Mouse (Mus musculus) liver (tissue): ENCODE measurements around the gene Svep1.

Source experiments
- DNase-seq: peaks from one replicate; pipeline ENCODE4 v3.0.0-alpha.2; 2020; ENCODE audit warnings: mixed read lengths

The Svep1 gene

DNA sequence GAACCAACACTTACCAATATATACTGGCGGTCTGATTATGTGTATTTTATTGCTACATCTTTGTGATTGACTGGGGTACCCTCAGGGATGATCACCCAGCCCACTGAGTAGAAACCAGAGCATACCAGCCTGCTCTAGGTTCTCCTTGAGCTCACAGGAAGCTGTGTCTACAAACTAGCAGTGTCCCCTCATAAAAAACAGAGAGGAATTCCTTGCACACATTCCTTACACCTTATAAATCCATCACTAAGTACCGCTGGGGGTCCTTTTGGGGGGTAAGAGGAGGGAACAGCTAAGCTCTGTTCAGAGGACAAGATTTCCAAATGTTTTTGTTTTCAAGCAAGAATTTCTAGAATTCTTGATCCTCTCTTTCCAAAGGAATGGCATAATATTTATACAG is 36.7 kb downstream of the Svep1 start:
- no peak for DNase-seq

DNA sequence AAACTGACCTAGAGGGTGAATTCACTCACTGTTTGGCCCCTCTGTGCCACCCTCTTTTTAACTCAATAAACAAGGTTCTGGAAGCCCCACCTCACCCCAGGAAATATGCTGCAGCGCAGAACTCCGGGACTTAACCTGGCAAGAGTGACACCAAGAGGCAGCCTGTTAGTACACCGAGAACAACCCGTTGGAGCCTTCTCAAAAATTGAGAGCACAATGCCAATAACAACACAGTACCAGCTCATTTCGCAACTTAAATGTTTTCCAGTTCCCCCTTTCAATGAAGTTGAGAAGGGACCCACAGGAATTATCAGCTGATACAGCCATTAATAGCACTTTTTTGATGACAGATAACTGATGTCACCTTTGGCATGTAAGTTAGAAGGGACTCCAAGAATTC is 38.3 kb downstream of the Svep1 start:
- DNase-seq, result no peak

DNA sequence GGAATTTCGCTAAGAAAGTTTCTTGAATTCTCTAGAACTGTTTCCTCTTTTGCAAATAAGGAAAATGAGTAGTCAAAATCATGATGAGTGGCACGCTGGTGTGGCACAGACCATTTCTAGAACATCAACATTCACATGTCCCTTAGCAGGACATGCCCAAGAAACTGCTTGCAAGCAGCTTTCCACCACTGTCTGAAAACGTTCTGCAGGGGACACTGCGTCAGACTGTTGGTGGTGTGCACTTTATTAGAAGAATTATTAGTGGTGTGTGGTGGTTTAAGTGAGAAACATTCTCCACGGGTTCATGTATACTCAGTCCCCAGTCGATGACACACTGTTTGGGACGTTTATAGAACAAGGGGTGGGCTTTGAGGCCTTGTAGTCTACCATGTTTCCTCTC is 40.9 kb downstream of the Svep1 start:
- no peak for DNase-seq

DNA sequence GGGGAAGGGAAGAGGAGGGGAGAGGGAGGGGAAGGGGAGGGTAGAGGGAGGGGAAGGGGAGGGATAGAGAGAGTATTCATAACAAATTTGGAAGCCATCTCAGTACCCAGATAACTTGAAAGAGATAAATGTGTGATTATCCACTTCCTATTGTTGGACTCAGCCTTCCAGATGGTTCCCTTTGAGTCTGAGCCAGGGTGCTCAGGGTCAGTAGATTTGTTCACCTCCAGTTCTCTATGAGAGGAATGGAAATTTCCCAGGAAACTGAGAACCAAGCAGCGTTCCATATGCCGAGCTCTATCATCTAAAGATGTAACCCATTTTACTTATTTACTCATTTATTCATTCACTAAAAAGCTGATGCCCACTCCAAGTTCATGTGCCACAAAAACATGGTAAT is 44.8 kb downstream of the Svep1 start:
- no peak for DNase-seq

DNA sequence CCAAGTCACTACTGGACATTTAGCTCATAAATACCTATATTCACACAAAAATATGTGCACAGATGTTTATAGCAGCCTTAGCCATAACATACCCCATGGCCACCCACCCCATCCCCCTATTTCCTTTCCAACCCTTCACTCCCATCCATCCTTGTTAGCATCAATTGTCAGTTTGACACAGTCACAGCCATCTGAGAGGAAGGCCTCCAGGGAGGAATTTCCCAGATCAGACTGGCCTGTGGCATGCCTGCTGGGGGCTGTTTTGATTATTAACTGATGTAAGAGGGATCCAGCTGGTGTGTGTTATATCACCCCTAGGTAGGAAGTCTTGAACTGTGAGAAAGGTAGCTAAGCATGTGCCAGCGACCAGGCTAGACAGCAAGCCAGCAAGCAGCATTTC is 47.1 kb downstream of the Svep1 start:
- DNase-seq, result no peak

DNA sequence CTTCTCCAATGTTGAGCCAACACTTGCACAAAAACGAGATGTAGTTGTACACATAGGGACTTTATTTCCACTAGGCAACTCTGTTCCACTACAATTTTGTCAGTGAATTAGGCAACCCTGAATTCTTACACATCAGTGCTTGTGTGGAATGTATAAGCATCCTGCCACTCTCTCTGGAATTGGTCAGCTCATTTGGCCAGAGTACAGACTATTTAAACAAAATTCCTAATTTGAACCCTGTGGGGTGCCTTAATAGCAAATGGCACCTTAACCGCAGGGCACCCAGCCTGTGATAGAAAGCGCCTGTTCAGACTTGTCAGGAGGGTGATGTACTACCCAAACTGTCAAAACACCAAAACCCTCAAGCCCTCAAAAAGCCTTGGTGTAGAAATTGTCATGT is 56.4 kb downstream of the Svep1 start:
- DNase-seq, result no peak

DNA sequence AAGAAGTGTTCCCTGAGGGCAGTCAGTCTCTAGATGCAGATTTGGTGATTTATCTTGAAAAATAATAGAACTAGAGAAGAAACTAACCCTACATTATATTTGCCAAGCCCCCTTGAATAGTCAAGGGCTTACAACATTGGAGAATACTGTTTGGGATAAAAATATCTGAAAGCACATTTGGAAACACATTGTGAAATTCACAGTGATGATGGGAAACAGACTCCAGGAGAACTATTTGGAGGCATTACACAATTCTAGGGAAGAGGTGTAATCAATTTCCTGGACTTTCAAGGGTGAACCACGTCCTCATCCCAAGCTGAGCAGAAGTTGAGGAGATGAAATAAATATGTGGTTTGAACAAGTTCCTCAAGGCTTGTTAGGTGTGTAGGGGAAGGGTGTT is 57.5 kb downstream of the Svep1 start:
- DNase-seq, result no peak

DNA sequence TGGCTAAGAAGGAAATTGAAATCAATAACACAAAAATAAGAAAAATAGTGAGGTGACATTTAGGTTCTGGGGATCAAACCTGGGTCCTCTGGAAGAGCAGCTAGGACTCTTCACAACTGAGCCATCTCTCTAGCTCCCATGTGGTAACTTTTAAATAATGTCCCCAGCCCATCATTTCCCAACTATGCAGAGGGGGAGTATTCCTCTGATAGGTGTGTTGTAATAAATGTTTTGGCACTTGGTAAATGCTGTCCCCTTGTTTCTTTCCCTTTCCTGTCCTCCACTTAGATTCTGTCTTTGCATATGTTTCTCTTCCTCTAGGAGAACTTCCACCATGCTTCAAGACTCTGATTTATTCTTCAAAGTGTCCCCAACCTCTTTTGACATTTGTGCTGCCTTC is 58.1 kb downstream of the Svep1 start:
- no peak for DNase-seq

DNA sequence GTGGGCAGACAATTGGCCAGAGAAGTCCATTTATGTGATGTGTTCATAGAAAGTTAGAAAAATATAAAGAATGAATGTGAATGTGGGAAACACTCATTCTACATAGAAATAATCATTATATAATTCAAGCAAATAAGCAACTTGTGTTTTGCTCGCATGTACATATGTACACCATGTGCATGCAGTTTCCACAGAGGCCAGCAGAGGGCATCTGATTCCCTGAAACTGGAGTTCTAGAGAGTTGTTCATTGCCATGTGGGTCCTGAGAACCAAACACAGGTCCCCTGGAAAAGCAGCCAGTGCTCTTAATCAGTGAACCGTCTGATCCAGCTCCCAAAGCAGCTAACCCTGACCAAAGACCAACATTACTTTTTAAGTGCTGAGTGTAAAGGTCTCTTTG is 60.0 kb downstream of the Svep1 start:
- DNase-seq, result peak; percentile 4

DNA sequence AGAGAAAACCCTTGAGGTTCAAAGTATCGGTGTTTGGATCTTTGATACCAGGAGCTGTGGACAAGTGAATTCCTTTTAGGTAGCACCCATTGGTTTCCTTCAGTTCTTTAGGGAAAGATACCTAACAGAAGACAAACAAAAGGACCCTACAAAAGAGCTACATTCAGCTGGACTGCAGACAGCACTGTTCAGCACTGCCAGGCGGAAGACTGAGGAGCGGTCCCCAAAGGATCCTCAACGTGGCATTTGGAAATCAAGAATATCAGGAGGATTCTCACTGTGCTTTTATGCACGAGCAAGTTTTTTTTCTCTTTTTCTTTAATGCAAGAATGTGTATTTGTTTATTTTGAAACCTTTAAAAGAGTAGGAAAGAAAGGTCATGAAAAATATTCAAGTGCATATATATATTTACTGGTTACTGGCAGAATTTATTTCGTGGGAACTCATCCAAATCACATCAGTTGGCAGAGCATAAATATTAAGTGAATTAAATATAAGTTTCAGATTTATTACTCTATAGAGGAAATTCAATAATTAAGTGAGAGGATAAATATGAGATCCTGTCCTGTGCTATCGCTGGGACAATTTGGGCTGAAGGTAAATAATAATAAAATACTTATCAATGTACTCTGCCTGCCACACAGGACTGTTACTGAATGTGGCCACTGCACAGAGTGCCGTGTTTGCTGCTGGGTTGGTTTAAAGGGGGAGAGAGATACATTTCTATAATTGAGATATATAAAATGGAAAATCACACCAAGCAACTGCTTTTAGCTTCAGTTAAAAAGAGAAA is 66.7 kb downstream of the Svep1 start:
- DNase-seq, result no peak

DNA sequence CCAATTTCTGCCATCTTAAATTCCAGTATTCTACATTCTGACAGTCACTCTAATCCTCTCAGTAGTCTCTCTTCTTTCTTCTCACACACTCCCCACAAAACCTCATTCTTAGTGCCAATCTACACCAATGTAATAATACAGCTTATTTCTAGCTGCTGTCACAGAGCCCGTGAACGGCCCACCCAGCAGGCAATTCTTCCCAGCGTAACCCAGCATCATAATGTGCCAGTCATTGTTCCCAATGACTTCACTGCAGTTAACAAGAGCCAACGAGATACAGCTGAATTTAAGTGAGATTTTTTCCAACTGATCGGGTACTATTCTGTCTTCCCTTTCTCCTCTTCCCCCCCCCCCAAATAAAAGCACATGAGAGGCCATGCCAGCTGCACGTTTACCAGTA is 67.4 kb downstream of the Svep1 start:
- no peak for DNase-seq

DNA sequence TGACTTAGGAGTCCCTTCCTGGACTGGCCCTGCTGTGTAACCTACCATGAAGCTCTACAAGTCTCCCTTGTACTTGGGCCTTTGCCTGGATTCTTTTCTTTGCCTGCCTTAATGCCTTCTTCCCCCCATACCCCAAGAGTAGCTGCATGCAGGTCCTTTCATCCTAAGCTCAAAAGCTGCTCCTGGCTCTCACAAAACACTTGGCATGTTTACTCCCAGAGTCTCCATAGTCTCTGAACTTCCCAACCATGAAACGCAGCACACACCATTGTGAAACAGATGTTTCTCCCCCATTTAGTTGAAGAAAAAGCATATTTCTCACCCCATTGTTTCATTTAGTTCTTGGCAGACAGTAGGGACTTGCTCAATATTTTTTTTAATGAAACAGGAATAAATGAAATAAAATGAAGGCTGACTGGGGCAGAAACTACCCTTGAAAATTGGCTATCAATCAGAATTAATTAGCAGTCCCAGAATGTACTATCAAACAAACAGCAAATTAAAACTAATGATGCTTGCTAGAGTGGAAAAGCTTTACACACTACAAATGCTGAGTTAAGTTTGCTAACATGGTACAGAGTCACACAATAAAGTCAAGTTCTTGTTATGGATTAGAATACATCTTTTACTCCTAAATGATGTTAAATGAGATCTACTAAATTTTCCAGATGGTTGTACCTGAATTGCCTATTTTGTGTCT is 72.9 kb downstream of the Svep1 start:
- DNase-seq, result no peak

DNA sequence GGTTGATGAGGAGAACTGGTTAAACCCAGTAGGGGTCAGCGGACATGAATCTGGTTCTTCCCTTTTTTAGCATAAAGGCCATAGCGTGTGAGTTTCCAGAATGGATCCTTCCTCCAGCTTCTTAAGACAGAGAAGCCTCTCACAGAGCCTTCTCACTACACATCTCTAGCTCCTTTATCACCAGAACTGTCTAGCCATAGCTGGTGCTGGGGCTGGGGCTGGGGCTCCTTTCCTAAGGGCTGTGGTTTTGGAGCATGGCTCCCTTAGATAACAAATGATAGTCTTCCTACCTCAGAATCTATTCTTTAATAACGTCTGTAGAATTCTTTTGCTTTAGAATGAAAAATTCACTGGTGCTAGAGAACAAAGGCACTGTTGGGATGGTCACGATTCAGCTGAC is 76.8 kb downstream of the Svep1 start:
- no peak for DNase-seq

DNA sequence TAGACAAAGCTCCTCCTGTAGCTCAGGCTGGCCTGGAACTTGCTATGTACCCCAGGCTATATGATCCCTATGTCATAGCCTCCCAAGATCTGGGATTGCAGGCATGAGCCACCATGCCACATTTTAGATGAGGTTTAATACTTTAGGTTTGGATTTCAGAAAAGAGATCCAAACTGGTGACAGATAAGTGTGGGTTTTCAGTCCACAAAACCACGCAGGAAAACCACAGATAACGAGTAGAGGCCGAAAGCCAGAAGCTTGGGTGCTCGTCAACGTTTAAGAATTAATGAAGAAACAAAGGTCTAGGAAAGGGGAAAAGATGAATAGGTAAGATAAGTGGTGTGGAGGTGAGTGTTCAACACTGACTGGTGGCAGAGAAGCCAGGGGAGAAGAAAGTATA is 79.6 kb downstream of the Svep1 start:
- no peak for DNase-seq

DNA sequence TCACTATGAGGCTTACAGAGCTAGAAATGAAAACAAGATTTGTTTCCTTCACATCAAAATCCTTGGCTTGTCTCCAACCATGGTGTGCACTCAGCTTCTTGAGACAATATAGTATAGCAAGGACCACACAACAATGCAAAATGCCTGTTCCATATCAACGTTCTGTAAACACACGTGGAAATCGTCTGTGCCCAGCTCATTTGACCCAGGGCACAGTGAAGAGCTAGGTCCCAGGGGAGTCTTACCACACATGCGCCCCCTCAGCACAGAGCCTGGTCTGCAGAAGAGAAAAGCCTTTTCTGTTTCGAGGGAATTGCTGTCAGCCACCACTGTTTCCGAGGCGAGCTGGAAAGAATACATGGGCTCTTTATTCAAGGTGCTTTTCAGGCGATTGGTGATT is 91.2 kb downstream of the Svep1 start:
- DNase-seq, result no peak

DNA sequence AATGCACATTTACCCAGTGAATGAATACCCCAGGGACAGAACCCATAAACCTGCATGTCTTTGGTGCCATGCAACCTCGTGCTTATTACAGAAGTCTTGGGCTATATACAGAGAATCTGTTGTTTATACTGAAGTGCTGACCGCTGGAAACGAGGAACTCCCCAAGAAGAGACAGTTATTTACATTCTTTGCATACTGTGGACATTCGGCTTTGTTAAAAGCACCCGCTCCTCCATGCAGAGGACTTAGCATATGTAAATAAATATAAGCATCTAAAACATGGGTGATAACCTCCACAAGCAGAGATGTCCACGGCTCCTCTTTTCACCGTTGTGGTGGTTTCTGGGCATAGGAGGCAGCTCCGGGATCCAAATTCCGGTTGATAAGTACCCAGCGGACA is 95.7 kb downstream of the Svep1 start:
- no peak for DNase-seq

DNA sequence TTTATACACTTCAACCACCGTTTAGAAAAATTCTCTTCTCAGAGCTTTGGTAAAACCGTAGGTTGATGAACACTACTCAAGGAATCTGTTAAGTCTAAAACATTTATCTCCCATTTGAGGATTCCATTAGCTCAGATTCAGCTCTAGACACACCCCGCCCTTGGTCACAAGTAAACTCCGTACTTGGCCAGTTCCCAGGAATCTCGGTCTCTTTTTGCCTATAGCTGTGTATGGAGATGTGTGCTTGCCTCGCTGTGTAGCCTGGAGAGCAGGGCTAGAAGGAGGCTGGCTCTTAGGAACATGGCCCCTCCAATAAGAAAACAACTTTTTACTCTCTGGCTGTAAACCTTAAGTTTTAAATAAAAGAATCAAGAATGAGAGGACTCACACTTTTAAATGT is 96.9 kb downstream of the Svep1 start:
- DNase-seq, result no peak

DNA sequence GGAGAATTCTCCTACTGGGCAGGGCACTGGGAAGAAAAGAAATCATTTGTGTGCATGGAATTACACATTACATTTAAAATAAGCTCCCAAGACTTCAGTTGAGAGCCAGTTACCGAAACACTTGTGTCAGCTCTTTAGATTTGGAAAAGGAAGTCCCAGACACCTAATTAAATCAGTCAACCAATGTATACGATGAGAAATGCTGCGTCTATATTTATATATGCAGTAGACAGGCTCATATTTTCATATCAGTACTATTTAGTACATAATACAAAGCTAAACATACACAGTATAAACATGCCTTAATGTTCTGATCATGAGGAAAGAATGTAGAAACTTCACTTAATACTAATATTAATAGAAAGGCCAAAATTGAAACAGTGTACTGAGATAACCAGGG is 98.3 kb downstream of the Svep1 start:
- no peak for DNase-seq

DNA sequence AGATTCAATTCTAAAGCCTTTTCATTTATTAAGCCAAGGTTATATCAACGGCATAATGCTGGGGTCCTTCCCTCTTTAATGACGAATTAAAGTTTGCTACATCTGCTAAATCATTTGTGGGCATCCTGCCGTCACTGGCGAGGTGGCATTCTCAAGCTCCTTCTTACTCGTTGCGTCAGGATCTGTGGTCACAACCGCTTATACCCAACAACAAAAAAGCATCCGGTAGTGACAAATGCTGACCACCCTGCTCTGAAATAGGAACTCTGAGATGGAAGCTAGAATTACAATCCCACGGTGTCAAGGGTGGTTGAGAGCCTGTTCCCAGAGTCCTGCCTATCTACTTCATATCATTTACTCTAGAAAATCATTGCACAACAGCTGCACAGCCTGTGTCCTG is 108.9 kb downstream of the Svep1 start:
- no peak for DNase-seq

DNA sequence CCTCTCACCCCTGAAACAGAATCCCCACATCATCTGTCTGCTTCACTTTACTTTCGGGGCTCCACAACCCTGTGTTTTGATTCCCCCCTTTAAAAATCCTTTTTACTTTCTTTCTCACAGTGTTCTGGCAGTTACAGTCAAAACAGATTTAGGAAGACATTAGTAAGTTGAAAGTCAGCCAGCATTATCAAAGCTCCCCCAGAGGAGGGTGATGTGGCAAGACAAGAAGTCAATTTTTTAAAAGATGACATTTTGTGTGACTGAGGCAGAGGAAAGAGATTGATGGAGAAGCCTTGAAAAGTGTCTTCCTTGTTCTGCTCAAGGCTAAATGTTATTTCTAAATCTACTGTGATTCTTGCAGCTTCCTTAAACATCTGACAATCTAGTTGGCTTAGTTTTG is 119.9 kb downstream of the Svep1 start:
- DNase-seq, result no peak

DNA sequence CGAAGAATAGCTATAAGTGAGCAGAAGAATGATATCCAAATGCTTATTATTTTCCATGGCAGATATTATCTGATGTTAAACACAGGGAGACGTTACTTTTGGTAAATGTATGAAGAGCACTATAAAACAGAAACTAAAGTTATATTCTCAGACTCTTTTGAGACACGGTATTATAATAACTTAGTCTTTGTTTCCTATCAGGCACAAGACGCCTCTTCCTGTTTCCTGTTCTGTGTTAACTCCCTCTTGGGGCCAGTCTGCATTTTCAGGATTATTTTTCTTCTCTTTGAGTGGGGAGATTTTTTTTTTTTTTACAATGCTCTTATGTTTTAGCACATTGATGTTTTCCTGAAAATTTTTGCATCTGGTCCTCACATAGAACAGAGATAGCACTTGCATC is 120.5 kb downstream of the Svep1 start:
- DNase-seq, result no peak

DNA sequence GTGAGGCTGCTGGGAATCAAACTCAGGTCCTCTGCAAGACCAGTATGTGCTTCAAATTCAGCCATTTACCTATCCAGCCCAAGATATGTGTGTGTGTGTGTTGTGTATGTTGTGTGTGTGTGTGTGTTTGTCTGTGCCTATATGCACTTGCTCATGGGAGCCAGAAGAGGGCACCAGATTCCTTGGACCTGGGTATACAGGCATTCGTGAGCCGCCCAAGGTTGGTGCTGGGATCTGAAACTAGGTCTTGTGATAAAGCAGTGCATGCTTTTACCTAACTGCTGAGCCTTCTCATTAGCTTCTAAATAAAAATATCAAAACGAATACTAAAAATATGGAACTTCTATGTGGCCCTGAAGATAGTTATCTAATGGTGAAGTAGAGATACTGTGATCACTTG is 121.3 kb downstream of the Svep1 start:
- no peak for DNase-seq

DNA sequence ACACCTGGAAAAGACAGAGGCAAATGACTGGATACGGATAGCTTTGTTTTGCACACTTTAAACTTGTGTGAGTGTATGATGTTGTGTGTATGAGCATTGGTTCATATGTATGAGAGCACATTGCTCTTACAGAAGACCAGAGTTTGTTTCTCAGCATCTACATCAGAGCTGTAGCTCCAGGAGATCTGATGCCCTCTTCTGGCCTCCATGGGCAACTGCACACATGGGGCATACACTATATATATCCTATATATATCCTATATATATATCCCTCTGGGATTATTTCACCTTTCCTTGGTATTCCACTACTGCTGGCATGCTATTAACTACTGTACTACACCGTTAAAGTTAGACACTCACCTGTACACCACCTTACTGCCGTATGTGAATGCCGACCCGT is 122.5 kb downstream of the Svep1 start:
- DNase-seq, result no peak

DNA sequence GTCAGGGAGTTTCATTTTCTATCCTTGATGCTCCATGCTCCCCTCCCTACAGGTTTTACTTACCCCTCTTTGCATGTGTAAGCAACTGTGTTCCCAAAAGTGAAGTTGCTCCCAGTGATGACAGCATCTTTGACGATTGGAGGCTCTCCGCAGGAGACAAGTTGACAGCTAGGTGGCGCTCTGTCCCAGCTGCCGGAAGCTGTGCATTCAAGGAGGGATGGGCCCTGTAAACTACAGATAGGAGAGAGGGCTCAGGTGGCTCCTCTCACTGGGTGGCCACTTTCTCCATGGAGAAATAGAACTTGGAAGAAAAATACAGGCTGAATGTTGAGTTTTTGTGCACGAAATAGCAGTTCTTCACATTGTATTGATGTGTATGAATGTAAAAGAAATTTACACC is 124.1 kb downstream of the Svep1 start:
- peak; percentile 57 for DNase-seq

DNA sequence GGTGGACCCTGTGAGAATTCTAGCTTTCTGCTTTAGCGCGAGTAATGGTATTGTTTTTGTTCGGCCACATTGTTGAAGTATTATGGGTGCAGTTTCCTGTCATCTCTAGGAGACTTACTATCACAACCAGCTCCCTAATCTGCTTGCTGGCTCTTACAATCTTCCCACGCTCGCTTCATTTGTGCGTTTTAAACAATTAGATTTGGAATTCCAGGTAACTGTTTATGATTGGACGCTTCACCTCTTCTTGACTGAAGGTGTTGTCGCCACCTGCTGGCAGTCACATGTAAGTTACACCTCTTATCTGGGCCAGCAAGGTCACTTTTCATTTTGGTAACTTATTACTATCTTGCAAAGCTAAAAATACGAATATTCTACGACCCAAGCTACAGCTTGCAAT is 127.0 kb downstream of the Svep1 start:
- DNase-seq, result peak; percentile 46
